40 mouse cellular contexts compared by ENCODE assay signal in genomic region chr2:85027281-85027680, GRCm38 (mm10). TPM values are rescaled to one million over a fixed set of nuclear protein-coding genes. Genes with fewer than 3 reads are reported as not detected.
DNase-seq lines count a peak whose midpoint lies in the region; ATAC-seq and TF ChIP-seq lines count a peak whose summit lies in the region.
"Had no signal": no experiment of that assay in that cellular context is flagged by ENCODE, and none has a peak within 500 bp of the region (broad histone marks: within the 10 kb centered on the region; RNA-seq: fewer than 3 reads in every experiment).

No protein-coding gene starts in this region.

- peak overlapping the region; percentile 55; the same call in 1 of the 2 replicates for H3K27ac ChIP-seq in bone marrow, adult 2 months (ENCODE audit: control insufficient read depth, insufficient read depth, low read depth, low read length, poor library complexity)
- H3K27ac ChIP-seq: forebrain, embryonic 13.5 days; kidney, embryonic 15.5 days; liver, embryonic 14.5 days; lung, embryonic 15.5 days; midbrain, embryonic 13.5 days had no signal

- peaks cover 13% of the 10 kb centered on the region for H3K4me1 ChIP-seq in bone marrow, adult 2 months (ENCODE audit: control insufficient read depth, insufficient read depth, low read length)
- H3K4me1 ChIP-seq: forebrain, embryonic 13.5 days; kidney, embryonic 15.5 days; midbrain, embryonic 13.5 days had no signal

- 3% methylated on average over 5 of the region's 5 CpGs for WGBS in bone marrow, adult 2 months

- TF ChIP-seq CTCF in bone marrow, adult 2 months (IDR thresholded peaks at IDR 0.05; ENCODE audit: control insufficient read depth, insufficient read depth, low read length) = no peak

- no peak overlapping the region for H3K4me3 ChIP-seq in bone marrow, adult 2 months (replicated peaks; ENCODE audit: control insufficient read depth, low read depth, low read length)
- H3K4me3 ChIP-seq: forebrain, embryonic 13.5 days; kidney, embryonic 15.5 days; lung, embryonic 15.5 days; midbrain, embryonic 13.5 days had no signal

- peak; percentile 44 to 55 for DNase-seq in spleen, postnatal 36 days (ENCODE audit: low spot score in 2 of 2)
- no peak for DNase-seq in spleen, adult 12 weeks (ENCODE audit: low spot score)
- no peak for DNase-seq in retina, postnatal 1 day
- no peak for DNase-seq in urinary bladder, postnatal 10 days (ENCODE audit: low spot score)
- DNase-seq in layer of hippocampus, postnatal 25 days (ENCODE audit: extremely low spot score in 1 of 2, low spot score in 1 of 2) = no peak
- DNase-seq in lung, postnatal 25 days (ENCODE audit: low spot score) = no peak
- DNase-seq: adrenal gland, postnatal 14 days; cerebellum, adult 18-20 months; cerebellum, postnatal 14 days; heart, postnatal 14 days; kidney, adult 18-20 months; kidney, postnatal 25 days; left cerebral cortex, postnatal 4 days; lung, postnatal 36 days; right cerebral cortex, postnatal 25 days; spleen, adult 18-20 months; thymus, postnatal 4 days had no signal

- ATAC-seq in megakaryocyte, adult 5-6 weeks (ENCODE audit: poor library complexity, severe bottlenecking) = peak; percentile 86
- ATAC-seq: hindbrain, embryonic 16.5 days; midbrain, embryonic 13.5 days had no signal

- TF ChIP-seq POLR2A in bone marrow, adult 2 months (IDR thresholded peaks at IDR 0.05; ENCODE audit: borderline replicate concordance, control insufficient read depth, low read depth, low read length) = no peak

RNA-seq across cellular contexts. Expression of gene Ssrp1, which starts 9.8 kb away (rescaled TPM):
- 140 and 170 TPM in 2 replicates for polyA plus RNA-seq in bone marrow, adult 2 months (2011; ENCODE audit: insufficient read depth, insufficient read length, low replicate concordance, missing spikeins)
- total RNA-seq in megakaryocyte, adult 5-6 weeks (2015) = 66.9 and 83.2 TPM in 2 replicates
- total RNA-seq in megakaryocyte, adult 5-6 weeks (2017) = 222 and 227 TPM in 2 replicates
- total RNA-seq in layer of hippocampus, postnatal 25 days (2021) = 100 to 1,000 TPM; 108 to 111 TPM

RNA-seq across cellular contexts. Expression of gene P2rx3, which starts 10.0 kb away (rescaled TPM):
- 1.2 and 3.8 TPM in 2 replicates for polyA plus RNA-seq in bone marrow, adult 2 months (2011; ENCODE audit: insufficient read depth, insufficient read length, low replicate concordance, missing spikeins)
- 0.11 and 0.16 TPM in 2 replicates for total RNA-seq in megakaryocyte, adult 5-6 weeks (2015)
- not detected in 2 replicates for total RNA-seq in megakaryocyte, adult 5-6 weeks (2017)
- 1 to 10 TPM; 1.8 to 2.5 TPM for total RNA-seq in layer of hippocampus, postnatal 25 days (2021)
- polyA plus RNA-seq: heart, embryonic 14.5 days had no signal

RNA-seq across cellular contexts. Expression of gene Tnks1bp1, which starts 20.5 kb away (rescaled TPM):
- polyA plus RNA-seq in bone marrow, adult 2 months (2011; ENCODE audit: insufficient read depth, insufficient read length, low replicate concordance, missing spikeins) = 5.0 and 8.0 TPM in 2 replicates
- total RNA-seq in megakaryocyte, adult 5-6 weeks (2015) = 1.5 and 1.9 TPM in 2 replicates
- 4.8 and 5.6 TPM in 2 replicates for total RNA-seq in megakaryocyte, adult 5-6 weeks (2017)
- 100 to 1,000 TPM; 141 to 159 TPM for total RNA-seq in layer of hippocampus, postnatal 25 days (2021)

RNA-seq across cellular contexts. Expression of gene Prg3, which starts 39.3 kb away (rescaled TPM):
- 10.6 and 22.8 TPM in 2 replicates for polyA plus RNA-seq in bone marrow, adult 2 months (2011; ENCODE audit: insufficient read depth, insufficient read length, low replicate concordance, missing spikeins)
- total RNA-seq in megakaryocyte, adult 5-6 weeks (2015) = 6.2 and 11.0 TPM in 2 replicates
- 14.2 and 18.4 TPM in 2 replicates for total RNA-seq in megakaryocyte, adult 5-6 weeks (2017)
- not detected for total RNA-seq in layer of hippocampus, postnatal 25 days (2021)
- total RNA-seq: adrenal gland, postnatal 14 days; CH12.LX; ES-E14; gastrocnemius, postnatal 4 days; heart, postnatal 14 days; layer of hippocampus, adult 18-20 months; layer of hippocampus, postnatal 14 days; left cerebral cortex, adult 8-10 months; left cerebral cortex, postnatal 4 days; megakaryocyte-erythroid progenitor cell, adult 5-6 weeks had no signal
- polyA plus RNA-seq: brain, embryonic 14.5 days; C2C12; embryonic facial prominence, embryonic 11.5 days; forebrain, embryonic 13.5 days; heart, embryonic 14.5 days; hindbrain, embryonic 11.5 days; hindbrain, embryonic 16.5 days; intestine, embryonic 14.5 days; kidney, embryonic 15.5 days; limb, embryonic 14.5 days; lung, embryonic 15.5 days; midbrain, embryonic 13.5 days; neural tube, embryonic 14.5 days had no signal

RNA-seq across cellular contexts. Expression of gene Prg2, which starts 47.0 kb away (rescaled TPM):
- polyA plus RNA-seq in bone marrow, adult 2 months (2011; ENCODE audit: insufficient read depth, insufficient read length, low replicate concordance, missing spikeins) = 248 and 464 TPM in 2 replicates
- 48.6 and 96.7 TPM in 2 replicates for total RNA-seq in megakaryocyte, adult 5-6 weeks (2015)
- 238 and 301 TPM in 2 replicates for total RNA-seq in megakaryocyte, adult 5-6 weeks (2017)
- total RNA-seq in layer of hippocampus, postnatal 25 days (2021) = not detected
- total RNA-seq: ES-E14; gastrocnemius, postnatal 4 days; heart, postnatal 14 days; layer of hippocampus, adult 18-20 months; layer of hippocampus, postnatal 14 days; left cerebral cortex, postnatal 4 days had no signal
- polyA plus RNA-seq: C2C12; forebrain, embryonic 13.5 days; heart, embryonic 14.5 days; hindbrain, embryonic 11.5 days; hindbrain, embryonic 16.5 days; intestine, embryonic 14.5 days; neural tube, embryonic 14.5 days had no signal

Comparison
In these comparisons a context has a peak if more than half of its experiments do, and no peak if none do; other contexts are left out.
1. DNase-seq: peak in spleen, postnatal 36 days (2 of 2); none in spleen, adult 12 weeks (single experiment), retina, postnatal 1 day (single experiment), urinary bladder, postnatal 10 days (single experiment), layer of hippocampus, postnatal 25 days (0 of 2) and lung, postnatal 25 days (single experiment).
2. RNA of gene Tnks1bp1, which starts 20.5 kb away (total RNA-seq): 141 to 159 TPM in layer of hippocampus, postnatal 25 days; 1.5 to 5.6 TPM in megakaryocyte, adult 5-6 weeks; every median in the first group is over 10 times any median in the second.